Mouse (Mus musculus) cortical plate, adult 2 months (tissue): ENCODE data around the gene Hist1h4m.

Experiments used
- CTCF ChIP-seq: fragments of 200-500 bp; IDR thresholded peaks from 2 replicates; pipeline ENCODE4 v1.5.1; 2011; ENCODE audit warnings: mild to moderate bottlenecking, control low read depth, low read length; ENCODE audit not compliant: insufficient read depth; ENCODE audit errors: extremely low read depth
- POLR2A ChIP-seq: fragments of 200-500 bp; IDR thresholded peaks from 2 replicates; pipeline ENCODE4 v1.6.1; 2011; ENCODE audit warnings: mild to moderate bottlenecking, low read length, control low read depth; ENCODE audit not compliant: insufficient read depth; ENCODE audit errors: extremely low read depth

DNA sequence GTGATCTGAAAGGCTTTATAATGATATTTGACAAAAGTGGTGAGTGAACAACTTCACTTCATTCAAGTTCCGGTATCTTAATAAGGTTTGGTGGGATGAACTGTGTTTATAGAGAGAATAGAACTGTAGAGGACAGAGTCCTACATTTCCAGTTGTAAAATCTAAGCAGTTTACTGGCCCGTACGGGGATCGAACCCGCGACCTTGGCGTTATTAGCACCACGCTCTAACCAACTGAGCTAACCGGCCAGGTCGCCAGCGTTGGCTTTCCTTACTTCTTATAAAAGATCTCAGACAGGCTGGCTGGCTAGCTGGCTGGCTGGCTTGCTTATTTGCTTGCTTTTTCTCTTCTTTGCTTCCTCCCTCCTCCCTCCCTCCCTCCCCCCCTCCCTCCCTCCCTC, 43.6 kb downstream of the Hist1h4m start:
- TF ChIP-seq CTCF (no peak), POLR2A (no peak)
